Mouse (Mus musculus): Measurements from ENCODE around the gene Sipa1l3. TPM values are rescaled to one million over a fixed set of nuclear protein-coding genes. Genes with fewer than 3 reads are reported as not detected.

The Sipa1l3 gene
- polyA plus RNA-seq, 1 experiment, result 38.2 TPM

DNA sequence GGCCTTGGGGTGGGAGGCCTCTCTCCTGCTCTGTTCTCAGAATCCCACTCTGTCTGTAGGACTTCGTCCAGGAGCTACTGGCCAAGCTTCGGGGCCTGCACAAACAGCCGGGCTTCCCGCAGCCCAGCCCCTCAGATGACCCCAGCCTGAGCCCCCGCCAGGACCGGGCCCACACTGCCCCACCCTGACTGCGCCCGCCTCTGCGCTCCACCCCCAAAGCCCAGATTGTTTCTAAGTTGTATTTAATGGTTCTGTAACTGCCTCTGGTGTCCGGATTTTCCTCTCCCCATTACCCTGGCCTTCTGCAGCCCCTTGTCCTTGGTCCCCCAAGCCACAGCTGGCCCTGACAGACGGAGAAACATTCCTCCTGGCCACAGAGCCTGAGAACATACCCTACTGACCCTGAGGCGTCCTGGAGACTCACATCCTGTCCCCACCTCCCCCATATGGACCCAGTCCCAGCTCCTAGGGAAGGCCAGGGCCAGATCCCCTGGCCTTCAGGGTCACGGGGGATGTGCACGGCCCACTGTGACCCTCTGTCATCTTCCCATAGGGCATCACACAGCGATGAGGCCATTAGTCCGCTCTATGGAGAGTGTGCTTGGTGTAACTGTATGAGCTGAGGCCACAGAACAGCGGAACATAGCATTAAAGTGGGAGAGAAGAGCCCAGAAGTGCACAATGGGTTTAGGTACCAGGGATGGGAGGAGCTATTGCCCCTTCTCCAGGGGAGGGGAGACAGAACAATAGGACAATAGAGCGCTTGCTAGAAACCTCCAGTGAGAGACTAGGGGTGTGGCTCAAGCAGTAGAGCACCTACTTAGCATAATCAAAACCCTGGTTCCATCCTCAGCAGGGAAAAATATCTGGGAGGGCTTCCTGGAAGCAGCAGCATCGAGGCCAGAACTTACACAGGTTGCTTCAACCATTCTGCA is 225.0 kb downstream of the Sipa1l3 start:
- no peak for DNase-seq (ENCODE audit: extremely low spot score in 1 of 2, low spot score in 1 of 2)

DNA sequence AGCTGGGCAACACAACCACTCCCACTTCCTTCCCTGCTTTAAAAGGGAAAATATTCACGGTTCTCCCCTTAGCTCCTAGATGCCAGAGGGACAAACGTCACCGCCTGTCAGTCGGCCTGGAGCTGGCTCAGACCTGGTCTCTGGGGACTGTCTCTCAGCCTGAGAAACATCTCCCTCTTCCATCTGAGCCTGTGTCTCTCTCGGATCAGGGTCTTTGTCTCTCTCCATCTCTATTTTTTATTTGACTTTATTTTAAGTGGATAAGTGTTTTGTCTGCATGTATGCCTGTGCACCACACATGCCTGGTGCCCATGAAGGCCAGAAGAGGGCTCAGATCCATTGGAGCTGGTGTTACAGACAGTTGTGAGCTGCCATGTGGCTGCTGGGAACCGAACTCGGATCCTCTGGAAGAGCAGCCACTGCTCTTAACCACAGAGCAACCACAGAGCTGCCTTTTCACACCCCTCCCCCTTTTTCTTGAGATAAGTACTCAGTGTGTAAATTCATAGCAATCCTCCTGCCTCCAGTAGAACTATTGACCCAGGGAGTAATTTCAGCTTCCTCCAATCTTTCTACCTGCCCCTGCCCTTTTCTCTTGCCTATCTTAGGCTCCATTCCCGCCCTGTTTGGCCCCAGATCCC is 225.9 kb downstream of the Sipa1l3 start:
- DNase-seq (ENCODE audit: extremely low spot score in 1 of 2, low spot score in 1 of 2), result no peak

DNA sequence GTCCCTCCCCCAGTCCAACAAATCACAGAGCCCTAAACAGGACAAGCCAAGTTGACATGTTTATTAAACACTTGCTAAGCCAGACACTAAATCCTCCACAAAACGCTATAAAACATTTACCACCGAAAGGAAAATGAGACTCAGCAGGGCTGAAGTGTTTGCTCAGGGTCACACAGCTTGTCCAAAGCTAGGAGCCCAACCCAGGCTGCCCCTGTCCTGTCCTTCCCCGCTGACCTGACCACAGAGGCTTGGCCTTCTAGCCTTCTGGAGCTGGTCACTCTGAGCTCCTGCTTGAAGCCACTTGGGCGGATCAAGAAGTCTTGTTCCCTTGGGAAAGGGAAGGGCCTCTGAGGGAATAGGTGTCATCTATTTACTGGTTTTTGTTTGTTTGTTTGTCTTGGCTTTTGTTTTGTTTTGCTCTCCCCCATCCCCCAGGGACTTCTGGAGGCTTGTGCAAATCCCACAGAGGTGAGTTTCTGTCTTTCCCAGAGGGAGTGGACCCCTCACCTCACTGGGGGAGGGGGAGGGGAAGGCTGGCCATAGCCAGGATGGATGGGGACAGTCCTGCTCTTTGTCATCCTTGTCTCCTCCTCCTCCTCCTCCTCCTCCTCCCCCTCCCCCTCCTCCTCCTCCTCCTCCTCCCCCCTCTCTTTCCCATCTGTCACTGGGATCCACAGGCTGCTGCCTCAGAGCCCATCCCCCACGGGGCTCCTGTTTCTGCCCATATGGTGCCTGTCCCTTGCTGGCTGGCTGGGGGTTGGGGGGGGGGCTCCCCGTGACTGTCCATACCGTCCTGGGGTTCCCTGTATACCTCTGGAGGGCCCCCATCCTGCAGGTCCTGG is 226.6 kb downstream of the Sipa1l3 start:
- DNase-seq (ENCODE audit: extremely low spot score in 1 of 2, low spot score in 1 of 2), result no peak

DNA sequence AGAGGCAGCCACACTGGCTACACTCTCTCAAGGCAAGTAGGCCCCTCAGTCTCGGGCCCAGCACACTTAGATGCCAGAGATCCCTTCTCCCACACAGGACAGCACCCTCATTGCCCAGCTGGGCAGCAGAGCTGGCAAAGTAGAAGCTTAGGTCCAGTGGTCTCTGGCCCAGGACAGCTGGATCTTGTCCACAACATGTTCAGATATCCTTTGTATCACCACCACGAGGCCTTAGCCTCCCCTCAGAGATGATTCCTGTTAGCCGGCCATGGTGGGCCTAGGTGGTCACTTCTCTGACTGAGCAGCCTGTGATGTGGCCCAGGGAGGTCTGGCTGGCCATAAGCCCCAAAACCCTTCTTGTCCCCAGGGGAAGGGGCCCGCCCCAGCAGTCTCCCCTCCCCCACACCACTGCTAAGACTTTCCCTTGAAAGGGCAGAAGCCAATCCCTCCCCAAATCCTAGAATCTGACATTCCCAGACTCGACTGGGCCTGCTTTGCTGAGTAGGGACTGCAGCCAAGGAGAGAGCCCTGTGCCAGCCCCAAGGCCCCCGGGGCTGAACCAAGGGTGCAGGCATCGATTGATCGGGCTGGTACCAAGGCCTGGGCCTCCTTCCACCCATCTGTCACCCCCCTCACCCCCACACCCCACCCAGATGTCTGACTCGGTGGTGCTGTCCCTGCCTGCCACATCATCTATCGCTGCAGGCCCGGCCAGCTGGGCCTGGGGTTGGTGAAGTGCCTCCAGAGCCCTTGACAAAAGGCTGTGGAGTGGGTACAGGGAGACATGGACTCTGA is 227.6 kb downstream of the Sipa1l3 start:
- peak in 1 of 2 experiments; percentile 30 for DNase-seq (ENCODE audit: extremely low spot score in 1 of 2, low spot score in 1 of 2)

DNA sequence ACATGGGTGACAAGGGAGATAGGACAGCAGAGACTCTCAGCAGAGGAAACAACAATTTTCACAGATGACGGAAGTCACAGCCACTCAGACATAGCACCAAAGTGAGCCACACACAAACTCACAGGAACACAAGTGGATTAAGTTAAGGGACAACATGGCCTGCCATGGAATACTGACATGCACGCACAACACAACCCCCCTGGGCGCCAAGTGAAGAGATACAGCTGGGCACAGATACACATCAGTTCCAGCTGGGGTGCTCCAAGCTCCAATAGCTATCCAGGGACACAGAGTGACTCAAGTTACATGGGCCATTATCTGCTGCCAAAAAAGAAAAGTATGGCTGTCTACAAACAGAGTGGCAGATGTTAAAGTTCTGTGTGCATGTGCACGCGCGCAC is 228.6 kb downstream of the Sipa1l3 start:
- no peak for DNase-seq (ENCODE audit: extremely low spot score in 1 of 2, low spot score in 1 of 2)

DNA sequence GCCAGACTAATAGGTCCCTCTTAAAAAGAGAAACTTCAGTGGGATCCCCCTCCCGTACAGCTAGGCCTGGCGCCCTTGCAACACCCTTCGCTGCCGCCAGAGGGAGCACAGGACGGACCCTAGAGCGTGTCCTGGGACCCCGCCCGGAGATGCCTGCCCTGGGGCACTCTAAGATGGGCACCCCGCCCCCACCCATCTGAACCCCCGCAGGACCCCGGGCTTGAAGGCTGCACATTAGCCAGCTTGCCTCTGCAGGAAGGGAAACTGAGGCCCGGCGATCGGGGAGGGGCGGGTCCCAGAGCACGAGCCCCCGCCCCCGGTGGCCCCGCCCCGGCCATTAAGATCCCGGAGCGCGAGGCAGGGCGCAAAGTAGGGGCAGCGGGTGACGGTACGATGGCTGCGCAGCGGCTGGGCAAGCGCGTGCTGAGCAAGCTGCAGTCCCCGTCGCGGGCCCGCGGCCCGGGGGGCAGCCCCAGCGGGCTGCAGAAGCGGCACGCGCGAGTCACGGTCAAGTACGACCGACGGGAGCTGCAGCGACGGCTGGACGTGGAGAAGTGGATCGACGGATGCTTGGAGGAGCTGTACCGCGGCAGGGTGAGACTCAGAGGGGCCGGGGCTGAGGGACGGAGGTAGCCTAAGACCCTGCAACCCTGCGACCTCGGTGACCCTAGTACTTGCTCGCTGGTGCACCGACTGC is 229.4 kb downstream of the Sipa1l3 start, which contains the start of gene Ppp1r14a:
Gene Ppp1r14a (plus strand): TSS at position 367 of the 697 bp plus-strand sequence.
- DNase-seq (ENCODE audit: extremely low spot score in 1 of 2, low spot score in 1 of 2), result peak in 1 of 2 experiments; percentile 65

DNA sequence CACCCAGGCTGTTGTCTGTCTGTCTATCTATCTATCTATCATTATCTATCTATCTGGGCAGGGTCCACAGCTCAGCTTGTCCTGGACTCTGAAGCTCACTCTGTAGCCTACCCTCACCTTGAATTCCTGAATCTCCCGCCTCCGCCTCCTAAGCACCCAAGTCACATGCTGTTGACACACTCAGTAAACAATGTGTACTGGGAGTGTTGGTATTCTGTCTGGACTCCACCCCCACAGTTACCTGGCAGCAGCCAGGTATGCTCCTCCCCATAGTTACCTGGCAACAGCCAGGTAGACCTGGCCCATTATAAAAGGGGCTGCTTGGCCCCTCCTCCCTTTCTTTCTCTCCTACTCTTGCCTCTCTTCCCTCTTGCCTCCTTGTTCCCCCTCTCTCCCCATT is 230.4 kb downstream of the Sipa1l3 start:
- DNase-seq (ENCODE audit: extremely low spot score in 1 of 2, low spot score in 1 of 2), result no peak

DNA sequence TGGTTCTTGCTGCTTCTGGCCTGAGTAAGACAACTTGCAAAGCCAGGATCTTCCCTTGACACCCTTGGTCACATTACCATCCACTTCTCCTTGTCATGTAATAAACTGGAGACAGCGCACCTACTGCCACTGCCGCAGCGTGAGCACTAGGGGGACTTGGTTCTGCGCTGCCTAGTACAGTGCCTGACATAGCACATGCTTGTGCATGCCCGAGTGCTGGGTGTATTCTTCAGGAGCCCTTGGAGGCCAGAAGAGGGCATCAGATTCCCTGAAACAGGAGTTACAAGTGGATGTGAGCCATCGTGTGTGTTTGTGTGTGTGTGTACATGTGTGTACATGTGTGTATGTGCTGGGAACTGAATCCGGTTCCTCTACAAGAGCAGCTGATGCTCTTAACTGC is 231.0 kb downstream of the Sipa1l3 start:
- no peak for DNase-seq (ENCODE audit: extremely low spot score in 1 of 2, low spot score in 1 of 2)

DNA sequence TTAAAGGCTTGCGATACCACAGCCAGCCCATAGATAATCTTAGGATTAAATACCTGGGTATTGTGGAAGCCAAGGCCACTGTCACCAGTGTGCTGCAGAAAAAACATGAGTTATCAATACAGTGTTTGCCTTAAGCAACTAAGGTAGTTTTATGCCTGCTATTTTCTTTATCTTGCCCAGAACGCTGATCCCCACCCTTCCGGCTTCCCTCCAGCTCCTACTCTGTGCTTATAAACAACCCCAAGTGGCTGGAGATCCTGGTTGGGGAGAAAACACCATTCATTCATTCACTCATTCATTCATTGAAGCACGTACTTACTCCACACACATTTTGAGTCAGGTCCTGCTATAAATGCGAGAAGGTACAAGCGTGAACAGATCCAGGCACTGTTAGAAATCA is 233.9 kb downstream of the Sipa1l3 start:
- no peak for DNase-seq (ENCODE audit: extremely low spot score in 1 of 2, low spot score in 1 of 2)

DNA sequence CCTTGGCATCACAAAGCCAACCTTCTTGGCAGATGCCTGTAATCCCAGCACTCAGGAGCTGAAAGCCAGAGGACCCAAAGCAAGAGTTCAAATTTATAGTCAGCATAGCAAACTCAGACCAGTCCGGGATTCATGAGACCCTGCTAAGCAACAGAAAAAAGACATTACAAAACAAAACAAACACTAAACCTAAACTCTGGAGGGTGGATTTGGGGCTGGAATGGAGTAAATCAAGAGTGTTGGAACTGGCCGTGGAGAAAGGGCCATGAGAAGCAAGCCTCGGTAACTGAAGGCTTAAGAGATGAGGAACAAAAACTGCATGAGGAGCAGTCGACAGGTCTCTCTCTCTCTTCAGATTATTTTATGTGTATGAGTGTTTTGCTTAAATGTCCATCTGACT is 234.6 kb downstream of the Sipa1l3 start:
- no peak for DNase-seq (ENCODE audit: extremely low spot score in 1 of 2, low spot score in 1 of 2)

DNA sequence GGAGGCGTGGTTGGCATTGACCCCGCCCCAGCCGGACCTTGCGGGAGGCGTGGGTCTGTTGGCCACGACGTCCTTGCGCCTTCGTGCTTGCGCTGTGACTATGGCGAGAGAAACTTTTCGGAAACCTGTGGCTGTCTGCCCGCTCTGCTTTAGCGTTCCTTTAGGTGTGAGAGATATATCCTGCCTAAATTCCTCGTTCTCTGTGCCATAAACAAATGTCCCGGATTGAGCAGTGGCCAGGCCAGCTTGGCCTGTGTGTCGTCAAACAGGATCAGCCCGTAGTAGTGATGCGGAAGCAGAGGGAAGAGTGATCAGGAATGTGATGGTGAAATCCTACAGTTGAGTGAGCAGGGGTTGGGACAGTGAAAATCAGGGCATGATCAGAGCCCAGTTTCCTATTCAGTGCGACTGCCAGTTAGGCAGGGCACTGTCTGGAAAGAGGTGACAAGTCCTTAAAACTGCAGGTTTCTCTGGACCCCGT is 236.3 kb downstream of the Sipa1l3 start:
- no peak for DNase-seq (ENCODE audit: extremely low spot score in 1 of 2, low spot score in 1 of 2)

DNA sequence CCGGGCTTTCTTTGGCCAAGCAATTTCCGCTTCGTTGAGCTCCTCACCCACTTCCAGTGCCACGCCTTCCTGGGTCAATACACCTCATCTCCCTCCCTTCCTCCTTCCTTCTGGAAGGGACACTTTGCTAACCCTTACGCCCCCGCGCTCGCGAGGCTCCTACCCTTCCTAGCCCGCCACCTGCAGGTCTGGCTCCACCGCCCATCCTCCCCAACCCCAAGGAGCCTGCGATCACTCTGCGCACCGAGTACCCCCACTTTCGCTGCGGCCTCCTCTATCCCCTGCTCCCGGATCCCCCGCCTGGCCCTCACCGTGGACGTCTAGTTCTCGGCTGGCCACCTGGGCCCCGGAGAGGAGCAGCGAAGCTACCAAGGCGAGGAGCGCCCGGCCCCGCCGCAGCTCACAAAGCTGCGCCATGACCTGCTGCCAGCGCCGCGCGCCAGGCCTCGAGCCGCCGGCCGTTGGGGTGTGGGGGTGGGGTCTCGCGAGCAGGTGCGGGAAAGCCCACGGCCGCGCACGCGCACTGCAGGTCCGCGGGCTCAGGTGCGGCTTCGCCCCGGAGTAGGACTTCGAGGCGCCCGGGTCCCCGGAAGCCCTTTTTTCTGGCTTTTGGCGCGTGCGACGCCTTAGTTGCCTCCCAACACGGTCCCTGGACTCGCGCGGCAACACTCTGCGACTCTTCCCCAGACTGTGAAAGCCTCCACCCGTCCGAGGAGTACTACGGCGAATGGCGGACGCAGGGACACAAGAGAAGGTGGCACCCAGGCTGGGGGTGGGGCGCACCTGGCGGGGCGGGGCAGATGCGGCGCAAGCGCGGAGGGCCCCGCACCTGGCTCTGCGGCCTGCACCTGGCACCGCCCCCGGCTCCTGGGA is 237.0 kb downstream of the Sipa1l3 start, which contains the start of gene Spint2:
Gene Spint2 (minus strand): TSS at position 712 of the 873 bp plus-strand sequence.
- no peak for DNase-seq (ENCODE audit: extremely low spot score in 1 of 2, low spot score in 1 of 2)

DNA sequence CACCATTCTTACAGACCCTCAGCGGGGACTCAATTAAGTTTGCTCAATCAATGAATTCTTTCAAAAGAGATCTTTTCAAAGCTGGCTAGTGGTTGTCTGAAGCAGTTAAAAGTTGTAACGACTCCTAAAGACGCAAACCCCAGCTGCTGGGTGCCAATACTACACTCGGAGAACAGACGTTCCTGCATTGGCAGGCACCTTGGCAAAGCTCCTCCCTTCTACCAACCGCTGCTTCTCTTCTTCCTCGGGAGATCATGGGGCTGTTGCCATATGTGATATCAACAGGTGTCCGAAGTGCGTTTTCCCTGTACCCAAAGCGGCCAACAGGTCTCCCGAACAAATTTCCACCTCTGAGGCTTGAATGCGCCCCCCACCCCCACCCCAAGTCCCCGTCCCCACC is 237.6 kb downstream of the Sipa1l3 start:
- no peak for DNase-seq (ENCODE audit: extremely low spot score in 1 of 2, low spot score in 1 of 2)

DNA sequence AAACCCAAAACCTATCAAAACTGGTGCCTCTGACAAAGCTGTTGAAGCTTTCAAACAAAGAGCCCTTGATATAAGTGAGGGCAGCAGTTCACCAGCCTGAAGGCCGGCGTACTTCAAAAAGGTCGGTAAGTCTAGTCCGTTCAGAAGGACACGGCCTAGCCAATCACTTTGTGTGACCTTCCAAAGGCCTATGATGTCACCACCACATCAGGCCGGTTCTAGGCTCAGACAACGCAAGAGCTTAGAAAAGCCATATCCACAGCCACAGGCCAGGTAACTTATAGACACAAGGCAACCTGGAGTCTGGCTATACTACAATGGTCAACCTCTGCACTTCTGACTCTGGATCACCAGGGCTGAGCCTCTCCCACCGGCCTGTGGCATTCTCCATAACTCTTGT is 238.5 kb downstream of the Sipa1l3 start:
- DNase-seq (ENCODE audit: extremely low spot score in 1 of 2, low spot score in 1 of 2), result no peak

DNA sequence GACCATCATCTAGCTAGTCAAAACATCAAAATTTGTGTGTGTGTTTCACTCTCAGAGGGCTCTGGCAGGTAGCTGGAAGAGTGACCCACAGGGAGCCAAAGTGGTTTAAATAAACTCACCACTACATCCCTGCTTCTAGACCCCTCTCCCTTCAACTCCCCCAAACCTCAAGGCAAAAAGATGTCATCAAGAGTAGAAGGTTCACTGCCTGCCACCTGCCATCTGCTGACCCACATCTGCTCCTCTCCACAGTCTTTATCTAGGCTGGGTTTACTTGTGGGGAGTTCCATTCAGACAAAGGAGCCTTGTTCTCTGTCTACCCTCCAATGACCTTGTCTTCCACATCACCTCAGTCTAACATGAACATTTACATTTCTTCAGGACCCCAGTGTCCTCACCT is 239.2 kb downstream of the Sipa1l3 start:
- DNase-seq (ENCODE audit: extremely low spot score in 1 of 2, low spot score in 1 of 2), result no peak

DNA sequence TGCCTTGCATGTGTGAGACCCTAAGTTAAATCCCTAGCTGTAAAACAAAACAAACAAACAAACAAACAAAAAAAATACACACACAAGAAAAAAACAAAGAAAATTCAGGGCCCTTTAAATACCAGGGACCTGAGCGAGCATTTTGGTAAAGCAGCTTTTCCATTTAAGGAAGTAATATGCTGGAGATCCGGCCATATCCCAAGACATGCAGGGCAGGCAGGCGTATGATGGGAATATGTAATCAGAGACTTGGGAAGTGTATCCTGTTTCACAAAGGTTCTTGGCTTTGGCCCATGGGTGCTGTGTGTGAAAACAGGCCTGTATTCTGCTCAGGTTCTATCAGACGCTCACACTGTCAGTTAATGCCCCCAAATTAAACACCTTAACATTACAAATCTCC is 240.9 kb downstream of the Sipa1l3 start:
- no peak for DNase-seq (ENCODE audit: extremely low spot score in 1 of 2, low spot score in 1 of 2)

DNA sequence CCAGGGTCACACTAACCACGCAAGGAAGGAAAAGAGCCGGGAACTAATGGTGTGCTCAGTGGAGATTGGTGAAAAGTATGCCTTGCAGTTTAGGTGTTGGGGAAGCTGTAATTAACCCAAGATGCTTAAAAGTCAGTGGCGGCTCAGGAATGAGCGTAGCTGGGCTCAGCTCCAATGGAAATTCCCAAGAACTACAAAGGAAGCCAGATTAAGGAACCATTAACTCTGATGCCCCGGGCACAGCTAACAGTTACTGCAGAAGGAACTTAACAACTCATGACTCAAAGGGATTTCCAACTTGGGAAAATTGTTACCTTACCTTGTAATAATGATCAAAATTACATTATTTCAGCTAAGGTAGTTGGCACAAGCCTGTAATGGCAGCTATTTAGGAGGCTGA is 241.7 kb downstream of the Sipa1l3 start:
- DNase-seq (ENCODE audit: extremely low spot score in 1 of 2, low spot score in 1 of 2), result no peak

DNA sequence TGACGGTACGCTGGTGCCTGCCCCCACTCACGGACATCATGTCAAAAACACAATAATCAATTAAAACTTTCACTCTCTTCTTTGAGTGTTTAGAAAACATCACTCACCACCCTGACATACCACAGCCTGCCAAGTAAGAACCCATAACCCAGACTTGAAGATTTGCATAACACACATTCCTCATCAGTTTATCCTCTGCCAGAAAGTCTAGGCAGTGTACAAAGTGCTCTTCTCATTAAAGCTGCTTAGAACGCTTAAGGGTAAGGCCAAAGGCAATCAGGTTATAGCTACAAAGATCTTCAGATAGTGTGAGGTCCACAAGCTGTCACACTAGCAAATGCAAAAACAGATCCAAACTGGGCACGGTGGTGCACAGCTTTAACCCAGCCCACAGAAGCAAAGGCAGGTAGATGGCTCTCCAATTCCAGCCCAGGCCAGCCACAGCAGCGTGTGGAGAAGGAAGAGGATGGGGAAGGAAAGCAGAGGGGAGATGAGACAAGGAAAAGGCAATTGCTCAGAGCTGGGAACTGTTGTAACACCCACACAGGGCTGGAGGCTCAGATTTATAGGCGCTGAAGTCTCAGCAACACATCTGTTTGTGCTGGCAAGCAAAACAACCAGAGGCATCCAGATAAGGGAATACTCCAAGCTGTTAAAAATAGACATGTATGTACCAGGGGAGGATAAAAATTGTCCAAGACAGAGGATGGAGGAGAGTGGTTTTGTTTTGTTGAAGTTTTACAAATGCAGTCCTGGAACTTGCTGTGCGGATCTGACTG is 246.6 kb downstream of the Sipa1l3 start:
- peak; percentile 22 to 46 for DNase-seq (ENCODE audit: extremely low spot score in 1 of 2, low spot score in 1 of 2)

Data from frontal cortex, adult 2 months (tissue).